Mouse (Mus musculus) retina, embryonic 14.5 days (tissue): Measurements from ENCODE around the gene Kcnip2.

Experiments
- DNase-seq: peaks from one replicate; pipeline ENCODE4 v3.0.0-alpha.2; 2015; ENCODE audit warnings: low spot score

Kcnip2 gene

DNA sequence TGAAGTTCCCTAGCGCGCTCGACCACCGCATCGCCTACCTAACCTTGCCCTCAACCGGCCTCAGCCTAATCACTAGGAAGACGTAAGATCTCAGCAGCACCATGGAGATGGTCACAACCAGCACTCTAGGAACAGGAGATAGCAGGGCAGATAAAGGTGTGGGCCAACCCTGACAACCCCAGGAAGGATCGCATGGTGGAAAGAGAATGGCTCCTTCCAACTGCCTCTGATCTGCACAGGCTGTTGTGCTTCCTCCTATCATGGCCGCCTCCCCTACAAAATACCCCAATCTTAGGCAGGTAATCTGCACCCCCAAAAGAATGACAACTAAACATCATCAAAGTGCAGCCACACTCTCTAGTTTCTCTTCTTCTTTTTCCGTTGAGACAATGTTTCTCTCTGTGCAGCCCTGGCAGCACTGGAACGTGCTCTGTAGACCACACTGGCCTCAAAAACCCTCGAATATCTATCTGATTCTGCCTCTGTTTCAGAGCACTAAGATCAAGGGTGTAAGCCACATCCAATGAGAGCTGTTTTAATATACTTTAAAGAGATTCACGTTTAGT lies 35.4 kb downstream of the Kcnip2 start:
- DNase-seq, result no peak

GRCm38 (mm10) chr19:45775486-45775885 lies 40.4 kb downstream of the Kcnip2 start:
- DNase-seq, result no peak

DNA sequence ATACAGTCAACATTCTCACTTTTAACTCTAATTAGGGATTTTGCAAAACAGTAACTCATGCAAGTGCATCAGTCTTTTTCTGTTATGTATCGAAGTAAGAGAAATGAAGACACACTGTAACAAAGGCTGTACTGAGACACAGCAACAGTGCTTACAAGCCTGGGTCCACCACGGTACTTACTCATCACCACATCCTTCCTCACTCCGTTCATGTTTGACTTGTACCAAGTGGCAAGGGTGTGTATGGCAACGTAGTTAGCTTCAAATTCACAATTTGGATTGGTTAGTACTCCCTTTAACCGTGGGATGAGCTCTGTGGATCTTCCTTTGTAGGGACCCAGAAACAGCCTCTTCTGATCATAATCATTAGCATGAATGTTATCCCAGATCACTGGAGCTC lies 44.4 kb downstream of the Kcnip2 start:
- DNase-seq, result no peak

- no peak for DNase-seq
These were observed 55.1 kb downstream of the Kcnip2 start for GRCm38 (mm10) chr19:45760810-45761209.

GRCm38 (mm10) chr19:45758671-45759070 lies 57.2 kb downstream of the Kcnip2 start:
- no peak for DNase-seq

DNA sequence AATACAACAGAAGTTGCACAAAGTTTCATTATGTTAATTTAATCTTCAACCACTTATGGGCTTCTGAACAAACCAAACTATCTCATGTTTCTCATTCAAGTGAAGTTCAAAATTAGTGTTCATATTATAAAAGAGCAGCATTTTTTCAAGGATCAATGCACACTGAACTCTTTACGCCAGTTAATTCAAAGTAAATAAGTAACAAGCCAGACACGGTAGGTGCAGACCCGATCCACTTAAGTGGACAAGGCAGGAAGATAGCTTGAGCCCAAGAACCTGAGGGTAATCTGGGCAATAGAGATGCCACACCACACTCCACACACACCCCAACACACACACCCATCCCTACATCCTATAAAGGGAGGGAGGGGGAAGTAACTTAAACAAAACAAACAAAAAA lies 62.3 kb downstream of the Kcnip2 start:
- no peak for DNase-seq

- no peak for DNase-seq
These were observed 64.0 kb downstream of the Kcnip2 start for GRCm38 (mm10) chr19:45751881-45752280.

DNA sequence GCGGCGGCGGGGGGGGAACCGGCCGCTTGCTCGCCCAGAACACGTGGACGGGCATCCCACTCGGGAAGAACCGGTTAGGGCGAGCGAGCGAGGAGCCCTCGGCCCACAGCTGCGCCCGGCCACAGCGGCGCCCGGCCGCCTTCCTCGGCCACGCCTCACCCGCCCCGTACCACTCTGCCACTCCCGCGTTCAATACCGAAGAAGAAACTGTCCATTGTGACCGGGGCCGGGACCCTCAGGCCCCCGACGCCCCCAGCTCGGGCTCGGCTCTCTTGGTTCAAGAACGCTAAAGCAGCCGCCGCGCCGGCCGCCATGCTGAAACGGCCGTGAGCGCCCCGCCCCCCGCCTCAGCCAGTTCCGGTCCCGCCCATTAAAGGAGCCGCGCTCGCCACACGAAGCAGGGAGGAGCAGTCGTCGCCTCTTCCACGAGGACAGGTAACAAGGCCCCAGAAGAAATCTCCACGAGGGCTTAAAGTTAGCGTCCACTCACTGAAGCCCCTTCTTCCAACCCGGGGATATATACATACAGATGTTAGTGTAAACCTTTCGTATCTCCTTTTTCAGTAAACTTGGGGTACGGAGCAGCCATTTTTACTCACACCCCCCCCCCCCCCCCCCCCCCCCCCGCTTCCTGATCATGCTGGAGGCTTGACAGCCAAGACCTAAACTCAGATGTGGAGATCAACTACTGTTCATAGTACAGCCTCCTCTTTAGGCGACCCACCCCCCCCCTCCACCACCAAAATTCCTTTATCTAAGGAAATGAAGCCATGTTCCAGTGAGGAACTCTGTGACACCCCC lies 66.4 kb downstream of the Kcnip2 start, which contains the start of gene Npm3:
TSS of gene Npm3 (minus strand) at position 349 of the 801 bp plus-strand sequence.
- DNase-seq, result peak; percentile 89

- DNase-seq, result no peak
These were observed 67.1 kb downstream of the Kcnip2 start for GRCm38 (mm10) chr19:45748691-45749242.

- no peak for DNase-seq
These were observed 67.7 kb downstream of the Kcnip2 start for GRCm38 (mm10) chr19:45748206-45748605.

DNA sequence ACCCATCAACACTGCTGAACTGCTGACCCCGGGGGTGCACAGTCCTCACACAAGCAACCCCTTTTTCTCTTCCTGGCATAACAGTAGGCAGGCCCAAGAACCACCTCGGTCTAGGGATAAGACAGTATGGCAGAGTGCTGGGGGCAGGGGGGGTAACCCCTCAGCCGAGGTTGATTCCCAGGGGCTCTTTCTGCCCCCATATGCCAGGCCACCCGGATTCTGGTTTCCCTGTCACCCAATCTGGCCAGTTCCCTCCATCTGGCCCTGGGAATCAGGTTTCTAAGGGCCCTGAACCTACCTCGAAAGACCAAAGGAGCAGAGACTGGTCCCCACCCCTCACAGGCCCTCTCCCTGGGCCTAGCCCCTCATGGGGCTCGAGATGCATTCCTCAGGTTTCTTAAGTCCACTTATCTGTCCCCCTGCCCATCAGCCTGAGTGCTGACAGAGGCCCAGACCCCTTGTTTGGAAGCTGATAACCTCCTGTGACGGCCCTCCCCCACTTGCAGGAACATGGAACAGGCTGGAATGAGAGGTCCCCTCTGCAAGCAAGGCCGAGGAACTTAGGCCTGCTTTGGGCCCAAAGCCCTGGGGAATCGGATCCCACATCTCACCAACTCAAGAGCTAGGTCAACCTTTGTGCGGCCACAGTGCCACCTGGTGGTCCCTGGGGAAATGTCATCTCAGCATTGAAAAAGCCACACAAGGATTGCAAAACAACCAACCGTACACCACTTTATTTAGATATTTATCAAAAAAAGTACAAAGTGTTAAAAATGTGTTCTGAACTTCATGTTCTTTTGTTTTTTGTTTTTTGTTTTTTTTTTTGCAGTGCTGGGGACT lies 68.6 kb downstream of the Kcnip2 start:
- peak; percentile 94 for DNase-seq

DNA sequence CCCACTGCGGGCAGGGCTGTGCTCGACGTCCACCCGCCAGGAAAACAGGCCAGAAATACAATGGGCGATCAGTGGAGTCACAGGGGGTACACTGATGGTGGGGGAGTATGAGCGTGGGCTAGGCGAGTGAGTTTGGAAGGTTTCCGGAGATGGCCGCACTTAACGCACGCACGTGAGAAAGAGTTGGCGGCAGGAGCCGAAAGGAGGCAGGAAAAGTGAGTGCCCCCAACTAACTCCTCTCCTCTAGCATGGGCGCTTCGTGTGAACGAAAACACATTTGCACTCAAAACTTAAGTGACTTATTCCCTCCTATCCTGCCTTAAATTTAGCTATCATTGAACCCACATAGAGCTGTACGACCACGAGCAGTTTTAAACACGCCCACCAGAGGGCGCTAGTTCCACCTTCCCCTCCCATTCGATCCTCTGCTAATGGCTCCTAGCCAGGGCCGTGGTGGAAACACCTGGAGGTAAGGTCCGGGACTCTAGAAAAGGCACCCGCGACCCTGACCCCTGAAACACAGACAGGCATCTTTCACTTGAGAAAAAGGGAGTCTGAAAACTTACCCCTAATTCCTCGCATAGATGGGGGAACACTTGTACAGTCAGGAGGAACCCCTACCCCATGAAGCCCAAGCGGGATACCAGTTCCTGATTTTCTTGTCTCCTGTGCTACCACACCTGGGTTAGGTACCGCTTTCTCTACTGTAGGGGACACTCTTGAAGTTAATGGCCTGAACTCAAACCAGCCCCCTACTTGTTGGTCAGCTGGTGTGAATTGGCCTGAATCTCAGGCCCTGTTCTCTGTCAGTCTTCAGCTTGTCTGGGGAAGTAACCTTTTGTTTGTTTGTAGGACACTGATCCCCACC lies 69.5 kb downstream of the Kcnip2 start:
- DNase-seq, result peak; percentile 86

DNA sequence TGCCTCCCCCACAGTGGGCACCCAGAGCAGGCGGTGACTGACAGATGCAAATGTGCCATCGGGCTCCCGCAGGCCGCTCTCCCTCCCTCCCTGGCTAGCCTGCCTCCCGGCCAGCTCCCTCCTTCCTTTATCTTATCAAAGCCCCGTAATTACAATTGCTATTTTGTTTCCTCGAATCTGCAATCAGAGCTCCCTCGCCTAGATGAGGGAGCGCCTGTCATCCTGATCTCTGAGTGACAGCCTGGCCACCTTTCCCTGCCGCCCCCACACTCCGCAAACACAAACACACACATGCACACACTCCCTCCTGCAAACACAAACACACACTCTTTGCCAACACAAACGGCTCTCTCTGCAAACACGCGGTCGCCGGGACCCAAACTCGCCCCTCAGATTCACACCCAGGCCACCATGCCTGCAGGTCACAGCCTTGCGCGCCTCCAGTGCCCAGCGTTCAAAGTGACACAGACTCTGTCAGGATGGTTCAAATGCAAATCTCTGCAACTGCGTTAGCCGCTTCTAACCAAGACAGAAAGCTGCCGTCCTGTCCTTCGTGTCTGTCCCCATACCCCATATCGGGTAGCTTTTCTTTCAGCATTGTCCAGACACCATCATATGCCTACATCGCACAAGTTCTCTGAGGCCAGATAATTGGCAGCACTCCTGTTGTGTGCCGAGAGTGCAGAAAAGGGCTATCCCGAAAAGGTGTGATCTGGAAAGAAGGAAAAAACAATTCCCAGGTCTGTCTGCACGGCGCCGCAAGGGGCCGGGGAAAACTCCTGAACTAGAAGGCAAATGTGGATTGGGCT lies 70.3 kb downstream of the Kcnip2 start:
- DNase-seq, result no peak

- no peak for DNase-seq
These were observed 72.2 kb downstream of the Kcnip2 start for GRCm38 (mm10) chr19:45743619-45744018.

GRCm38 (mm10) chr19:45742984-45743575 lies 72.8 kb downstream of the Kcnip2 start:
- DNase-seq, result no peak

GRCm38 (mm10) chr19:45742218-45742983 lies 73.5 kb downstream of the Kcnip2 start, which contains the start of gene Fgf8:
Gene Fgf8, minus strand, starts transcription at chr19:45742915.
- DNase-seq, result no peak
